Mouse (Mus musculus) c-Kit-positive CD71-positive TER-119-positive erythroid progenitor cells, embryonic 14.5 days (primary cell): Measurements from ENCODE around the gene Prdm16.

ENCODE experiments used
- DNase-seq: peaks from one replicate; pipeline ENCODE4 v3.0.0-alpha.2; 2013; ENCODE audit warnings: low spot score

Gene Prdm16

GRCm38 (mm10) chr4:154478933-154479613 is 157.6 kb downstream of the Prdm16 start:
- DNase-seq = no peak

GRCm38 (mm10) chr4:154473571-154474307 is 162.9 kb downstream of the Prdm16 start:
- DNase-seq = no peak

GRCm38 (mm10) chr4:154472569-154472968 is 164.1 kb downstream of the Prdm16 start:
- no peak for DNase-seq

DNA sequence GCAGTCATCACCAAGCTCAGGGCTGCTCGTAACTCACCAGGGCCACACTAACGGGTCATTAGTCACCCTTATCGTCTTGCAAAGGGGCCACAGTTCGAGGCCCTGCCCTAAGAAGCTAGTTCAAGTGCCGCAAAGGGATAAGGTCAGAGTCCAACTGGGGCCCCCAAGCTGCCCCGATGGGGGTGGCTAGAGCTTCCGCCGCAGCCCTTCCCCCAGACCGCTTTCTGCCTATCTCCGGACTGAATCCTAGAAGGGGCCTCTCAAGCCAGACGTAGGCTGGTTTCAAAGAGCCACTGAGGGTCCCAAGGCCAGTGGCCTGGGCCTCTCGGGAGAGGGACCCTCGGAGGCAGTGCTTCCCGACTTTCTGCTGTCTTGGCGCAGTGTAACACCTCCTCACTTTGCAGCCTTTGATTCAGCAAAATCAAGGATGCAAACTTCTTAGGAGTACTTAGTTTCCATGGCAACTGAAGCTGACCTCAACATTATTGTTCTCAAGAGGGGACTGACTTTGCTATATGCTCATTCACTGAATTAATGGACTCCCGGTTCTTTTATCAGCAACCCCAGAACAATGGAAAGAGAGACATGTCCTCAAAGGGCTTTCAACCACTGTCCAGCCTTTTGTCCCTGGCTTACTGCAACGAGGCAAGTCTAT is 165.1 kb downstream of the Prdm16 start:
- DNase-seq = no peak

- no peak for DNase-seq
Measured at GRCm38 (mm10) chr4:154466305-154466704, 170.4 kb downstream of the Prdm16 start.

- no peak for DNase-seq
Measured at GRCm38 (mm10) chr4:154465123-154465522, 171.6 kb downstream of the Prdm16 start.

- no peak for DNase-seq
Measured at GRCm38 (mm10) chr4:154460021-154460420, 176.7 kb downstream of the Prdm16 start.

- no peak for DNase-seq
Measured at GRCm38 (mm10) chr4:154457756-154458155, 178.9 kb downstream of the Prdm16 start.

- DNase-seq = no peak
Measured at GRCm38 (mm10) chr4:154456265-154456822, 180.3 kb downstream of the Prdm16 start.

DNA sequence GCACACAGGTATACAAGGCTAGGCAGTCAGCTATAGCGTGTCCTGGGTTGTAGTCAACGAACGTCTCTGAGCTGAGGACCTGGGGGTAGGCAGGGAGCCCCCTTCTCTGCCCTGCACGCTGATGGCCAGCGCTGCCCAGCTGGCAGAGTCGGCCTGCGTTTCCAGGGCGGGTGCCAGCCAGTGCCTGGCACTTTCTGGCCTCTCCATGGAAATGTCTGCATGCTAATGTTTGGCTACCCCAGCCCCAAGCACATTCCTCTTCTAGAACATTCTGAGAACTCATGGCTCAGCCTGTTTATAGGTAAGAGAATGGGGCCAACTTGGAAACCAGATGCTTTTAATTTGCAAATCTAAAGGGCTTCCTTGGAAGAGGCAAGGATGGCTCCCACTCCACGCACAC is 186.2 kb downstream of the Prdm16 start:
- DNase-seq = no peak

DNA sequence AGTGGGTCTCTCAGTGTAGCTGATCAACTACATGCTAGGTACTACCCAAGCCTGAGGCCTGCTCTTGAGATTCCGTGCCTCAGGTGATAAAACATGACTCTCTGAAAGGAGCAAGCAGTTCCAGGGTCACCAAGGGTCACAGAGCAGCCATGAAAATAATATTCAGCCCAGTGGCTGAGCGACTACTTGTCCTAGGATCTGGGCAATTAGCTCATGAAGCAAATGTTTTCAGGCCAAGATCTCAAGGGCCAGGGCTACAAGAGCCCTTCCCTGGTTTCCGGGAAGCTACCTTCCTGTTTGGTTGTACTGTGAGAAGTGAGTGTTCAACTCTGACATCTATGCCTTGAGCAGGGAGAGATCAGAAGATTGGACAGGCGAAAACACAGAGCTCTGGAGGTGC is 186.6 kb downstream of the Prdm16 start:
- DNase-seq = no peak

- no peak for DNase-seq
Measured at GRCm38 (mm10) chr4:154449343-154449742, 187.3 kb downstream of the Prdm16 start.

GRCm38 (mm10) chr4:154445721-154446120 is 191.0 kb downstream of the Prdm16 start:
- no peak for DNase-seq

DNA sequence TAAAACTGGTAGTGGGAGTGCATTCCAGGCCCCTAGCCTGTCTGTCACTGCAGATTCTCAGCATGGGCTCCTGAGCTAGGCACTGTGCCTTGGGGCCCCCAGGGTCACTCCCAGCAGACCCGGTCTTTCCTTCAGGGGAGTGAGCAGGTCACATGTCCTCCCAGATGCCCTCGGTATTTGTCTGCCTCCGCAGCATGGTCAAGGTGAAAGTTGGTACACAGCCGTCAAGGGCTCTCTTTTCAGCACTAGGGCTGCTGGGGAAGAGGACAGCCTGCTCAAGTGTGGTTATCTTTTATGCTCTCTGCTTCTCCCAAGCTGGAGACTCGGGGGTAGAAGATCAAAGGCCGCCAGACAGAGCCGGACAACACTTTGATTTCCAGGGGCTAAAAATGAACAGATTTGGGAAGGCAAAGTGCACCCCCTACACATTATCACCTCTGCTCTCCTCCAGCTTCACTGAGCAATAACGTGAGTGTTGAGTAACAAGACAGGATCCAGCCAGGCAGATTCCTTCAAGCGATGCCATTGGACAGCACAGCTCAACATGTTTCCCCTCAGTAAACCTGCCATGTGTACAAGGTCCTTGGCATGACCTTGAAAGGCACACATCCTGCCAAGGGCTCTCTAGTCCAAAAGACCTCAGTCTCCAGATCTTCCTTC is 193.9 kb downstream of the Prdm16 start:
- no peak for DNase-seq

DNA sequence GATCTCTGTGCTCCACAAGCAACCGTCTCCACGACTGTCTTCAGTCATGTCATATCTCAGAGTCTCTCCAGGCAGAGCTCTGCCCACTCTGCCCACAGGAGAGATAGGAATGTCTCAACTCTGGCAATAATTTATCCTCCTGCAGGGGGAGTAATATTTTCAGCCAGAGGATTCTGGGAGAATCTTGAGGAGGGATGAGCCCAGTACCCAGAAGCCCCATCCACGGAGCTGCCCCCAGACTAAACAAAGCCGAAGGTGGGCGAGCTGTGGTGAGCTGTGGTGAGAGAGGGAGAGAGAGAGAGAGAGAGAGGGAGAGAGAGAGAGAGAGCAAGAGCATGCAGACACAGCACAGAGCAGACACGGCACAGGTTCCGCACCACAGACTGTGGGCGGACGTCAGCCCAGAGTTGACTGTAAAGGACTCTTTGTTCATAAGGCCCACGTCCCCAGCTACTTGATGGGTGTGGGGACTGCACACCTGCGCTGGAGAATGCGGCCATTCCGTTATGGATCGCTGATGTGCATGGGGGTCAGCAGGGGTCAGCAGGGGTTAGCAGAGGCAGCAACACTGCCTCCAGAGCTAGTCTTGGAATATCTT is 197.1 kb downstream of the Prdm16 start:
- DNase-seq = no peak

- DNase-seq = no peak
Measured at GRCm38 (mm10) chr4:154438610-154439009, 198.1 kb downstream of the Prdm16 start.

- no peak for DNase-seq
Measured at GRCm38 (mm10) chr4:154429770-154430169, 206.9 kb downstream of the Prdm16 start.

GRCm38 (mm10) chr4:154426901-154427300 is 209.8 kb downstream of the Prdm16 start:
- DNase-seq = no peak

DNA sequence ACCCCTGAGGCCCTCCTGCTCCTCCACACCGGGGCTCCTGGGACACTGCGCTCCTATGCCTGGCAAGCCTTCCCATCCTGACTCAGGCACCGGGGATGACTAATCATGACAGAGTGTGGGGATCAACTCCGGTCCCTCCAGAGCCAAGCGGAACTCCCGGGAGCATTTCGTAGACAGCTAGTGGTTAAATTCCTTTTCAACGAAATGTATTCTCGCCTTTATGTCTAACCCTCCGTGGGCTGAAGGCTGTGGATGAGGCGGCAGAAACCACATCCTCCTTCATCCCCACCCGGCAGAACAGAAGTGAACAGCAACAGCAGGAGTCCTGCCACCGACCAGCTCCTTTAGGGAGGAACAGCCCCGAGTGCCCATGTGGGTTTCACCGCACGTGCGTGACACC is 211.4 kb downstream of the Prdm16 start:
- DNase-seq = no peak

GRCm38 (mm10) chr4:154424681-154425080 is 212.0 kb downstream of the Prdm16 start:
- DNase-seq = no peak

DNA sequence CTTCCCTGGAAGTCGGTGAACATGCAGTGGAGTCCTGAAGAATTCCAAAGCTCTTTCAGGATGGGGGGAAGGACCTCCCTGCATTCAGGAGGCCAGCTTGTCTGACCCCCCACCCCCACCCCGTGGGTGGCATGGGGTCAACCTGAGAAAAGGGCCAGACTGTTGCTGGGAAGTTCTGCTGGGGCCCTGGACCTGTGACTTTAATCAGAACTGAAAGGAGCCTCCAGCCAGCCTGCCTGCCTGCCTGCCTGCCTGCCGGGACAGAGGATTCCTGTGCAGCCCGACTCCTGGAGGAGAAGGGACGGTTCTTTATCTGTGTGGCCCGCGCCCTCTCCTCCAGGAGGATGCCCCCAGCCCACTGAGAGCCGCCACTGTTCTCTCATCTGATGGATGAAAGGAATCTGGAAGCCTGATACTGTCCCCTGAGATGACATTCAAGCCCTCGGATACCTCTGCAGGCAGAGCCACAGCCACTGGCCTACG is 214.2 kb downstream of the Prdm16 start:
- no peak for DNase-seq

- no peak for DNase-seq
Measured at GRCm38 (mm10) chr4:154420749-154421148, 215.9 kb downstream of the Prdm16 start.
